Mouse (Mus musculus): ENCODE measurements around the gene Trim71.

GRCm38 (mm10) chr9:114528680-114529048 lies 35.5 kb downstream of the Trim71 start:
- TF ChIP-seq CTCF (IDR thresholded peaks at IDR 0.05; ENCODE audit: insufficient read depth, low read depth, low read length): no peak
- no peak for TF ChIP-seq POLR2A (IDR thresholded peaks at IDR 0.05; ENCODE audit: insufficient read depth, low read depth, low read length)

All from olfactory bulb, adult 2 months (tissue).